Mouse (Mus musculus) MEL (cell line): ENCODE data around the gene Tln2. TPM values are rescaled to one million over a fixed set of nuclear protein-coding genes. Genes with fewer than 3 reads are reported as not detected.

Experiments used
- DNase-seq: peaks from one replicate; pipeline ENCODE4 v3.0.0; 2011; ENCODE audit warnings: low read depth, low spot score
- H3K27ac ChIP-seq: 2 replicates; pipeline ENCODE4 v1.5.1; 2012; ENCODE audit warnings: low read depth, mild to moderate bottlenecking, control low read depth, low read length, moderate library complexity; ENCODE audit not compliant: control insufficient read depth
- H3K27me3 ChIP-seq, 2 experiments: fragments of 150-350 bp in 1 of 2; sonication (generic) in 1 of 2; 2 replicates each; pipeline ENCODE4 v1.6.1; 2012; ENCODE audit warnings: low read length in 2 of 2, mild to moderate bottlenecking in 2 of 2, improper control_type of control experiment in 1 of 2, moderate library complexity in 1 of 2; ENCODE audit not compliant: insufficient read depth in 2 of 2, control insufficient read depth in 1 of 2
- H3K36me3 ChIP-seq, 2 experiments: 2 replicates each; pipeline ENCODE4 v1.6.1; 2012 to 2014; ENCODE audit warnings: low read length in 2 of 2, improper control_type of control experiment in 1 of 2, inconsistent platforms in 1 of 2, mild to moderate bottlenecking in 1 of 2; ENCODE audit not compliant: insufficient read depth in 2 of 2, control insufficient read depth in 1 of 2
- H3K4me1 ChIP-seq, 2 experiments: fragments of 150-350 bp in 1 of 2; sonication (generic) in 1 of 2; 2 replicates each; pipeline ENCODE4 v1.6.1; 2012; ENCODE audit warnings: low read length in 2 of 2, improper control_type of control experiment in 1 of 2, mild to moderate bottlenecking in 1 of 2; ENCODE audit not compliant: insufficient read depth in 2 of 2, control insufficient read depth in 1 of 2
- H3K4me3 ChIP-seq, 2 experiments: fragments of 150-350 bp in 1 of 2; sonication (generic) in 1 of 2; 2 replicates each; pipeline ENCODE4 v1.5.1; 2012; ENCODE audit warnings: low read depth in 2 of 2, low read length in 2 of 2, mild to moderate bottlenecking in 2 of 2, moderate library complexity in 2 of 2, control low read depth in 1 of 2, improper control_type of control experiment in 1 of 2; ENCODE audit not compliant: control insufficient read depth in 1 of 2, insufficient read depth in 1 of 2
- H3K79me2 ChIP-seq: 2 replicates; pipeline ENCODE4 v1.6.1; 2012; ENCODE audit warnings: mild to moderate bottlenecking, low read length, moderate library complexity; ENCODE audit not compliant: control insufficient read depth, poor library complexity, insufficient read depth
- H3K9ac ChIP-seq: 2 replicates; pipeline ENCODE4 v1.6.1; 2012; ENCODE audit warnings: low read depth, mild to moderate bottlenecking, control low read depth, low read length, moderate library complexity; ENCODE audit not compliant: control insufficient read depth, poor library complexity, severe bottlenecking
- H3K9me3 ChIP-seq: fragments of 150-350 bp; sonication (generic); replicated peaks from 2 replicates; pipeline ENCODE4 v1.6.1; 2012; ENCODE audit warnings: mild to moderate bottlenecking, low read length, improper control_type of control experiment, moderate library complexity; ENCODE audit not compliant: insufficient read depth
- BHLHE40 ChIP-seq: IDR thresholded peaks from 2 replicates; pipeline ENCODE4 v1.6.1; 2012; ENCODE audit warnings: low read depth, mild to moderate bottlenecking, inconsistent platforms, low read length, improper control_type of control experiment, borderline replicate concordance
- CHD1 ChIP-seq: IDR thresholded peaks from 2 replicates; pipeline ENCODE4 v1.6.1; 2012; ENCODE audit warnings: low read depth, mild to moderate bottlenecking, inconsistent platforms, low read length, improper control_type of control experiment
- CTCF ChIP-seq, 3 experiments: IDR thresholded peaks in 2 of 3; conservative IDR thresholded peaks in 1 of 3; 2 replicates each; pipeline ENCODE4 v1.5.1; 2011 to 2012; ENCODE audit warnings: low read length in 3 of 3, low read depth in 2 of 3, mild to moderate bottlenecking in 2 of 3, improper control_type of control experiment in 1 of 3, inconsistent platforms in 1 of 3, mixed read lengths in 1 of 3, moderate library complexity in 1 of 3; ENCODE audit not compliant: control insufficient read depth in 1 of 3, insufficient read depth in 1 of 3, poor library complexity in 1 of 3, severe bottlenecking in 1 of 3
- ELF1 ChIP-seq: IDR thresholded peaks from 2 replicates; pipeline ENCODE4 v1.6.1; 2014; ENCODE audit warnings: low read depth, mild to moderate bottlenecking, inconsistent platforms, low read length, improper control_type of control experiment, moderate library complexity
- GATA1 ChIP-seq: IDR thresholded peaks from 2 replicates; pipeline ENCODE4 v1.6.1; 2011; ENCODE audit warnings: low read depth, low read length, improper control_type of control experiment
- HCFC1 ChIP-seq: IDR thresholded peaks from 2 replicates; pipeline ENCODE4 v1.6.1; 2012; ENCODE audit warnings: low read depth, mild to moderate bottlenecking, inconsistent platforms, low read length, improper control_type of control experiment, moderate library complexity
- JUND ChIP-seq: IDR thresholded peaks from 2 replicates; pipeline ENCODE4 v1.6.1; 2011; ENCODE audit warnings: low read depth, mild to moderate bottlenecking, improper control_type of control experiment, low read length
- KAT2A ChIP-seq: conservative IDR thresholded peaks from 2 replicates; pipeline ENCODE4 v1.6.1; 2012; ENCODE audit warnings: low read depth, low read length, improper control_type of control experiment, inconsistent platforms
- MAX ChIP-seq: IDR thresholded peaks from 2 replicates; pipeline ENCODE4 v1.6.1; 2011; ENCODE audit warnings: low read length, improper control_type of control experiment
- MYC ChIP-seq: IDR thresholded peaks from 2 replicates; pipeline ENCODE4 v1.6.1; 2011; ENCODE audit warnings: low read depth, mild to moderate bottlenecking, low read length, improper control_type of control experiment, moderate library complexity
- NELFE ChIP-seq: IDR thresholded peaks from 2 replicates; pipeline ENCODE4 v1.6.1; 2011; ENCODE audit warnings: low read depth, low read length, improper control_type of control experiment
- NRF1 ChIP-seq: IDR thresholded peaks from 2 replicates; pipeline ENCODE4 v1.6.1; 2014; ENCODE audit warnings: low read depth, mild to moderate bottlenecking, inconsistent platforms, low read length, improper control_type of control experiment, moderate library complexity; ENCODE audit not compliant: poor library complexity, insufficient read depth, severe bottlenecking
- POLR2A ChIP-seq, 2 experiments: IDR thresholded peaks; 2 replicates each; pipeline ENCODE4 v1.6.1; 2011 to 2012; ENCODE audit warnings: low read length in 2 of 2, mild to moderate bottlenecking in 2 of 2, control low read depth in 1 of 2, improper control_type of control experiment in 1 of 2, low read depth in 1 of 2, moderate library complexity in 1 of 2; ENCODE audit not compliant: control insufficient read depth in 1 of 2, insufficient read depth in 1 of 2, poor library complexity in 1 of 2
- POLR2AphosphoS2 ChIP-seq: IDR thresholded peaks from 2 replicates; pipeline ENCODE4 v1.6.1; 2011; ENCODE audit warnings: low read length, improper control_type of control experiment
- POLR2AphosphoS5 ChIP-seq: IDR thresholded peaks from 2 replicates; pipeline ENCODE4 v1.6.1; 2012; ENCODE audit warnings: low read depth, borderline replicate concordance, mild to moderate bottlenecking, inconsistent platforms, low read length, moderate library complexity, mixed read lengths
- RAD21 ChIP-seq: IDR thresholded peaks from 2 replicates; pipeline ENCODE4 v1.6.1; 2011; ENCODE audit warnings: mild to moderate bottlenecking, low read depth, low read length, improper control_type of control experiment
- RCOR1 ChIP-seq: IDR thresholded peaks from 2 replicates; pipeline ENCODE4 v1.6.1; 2012; ENCODE audit warnings: low read depth, mild to moderate bottlenecking, inconsistent platforms, low read length, improper control_type of control experiment
- SIN3A ChIP-seq: IDR thresholded peaks from 2 replicates; pipeline ENCODE4 v1.6.1; 2012; ENCODE audit warnings: low read length, improper control_type of control experiment, inconsistent platforms
- SMC3 ChIP-seq: IDR thresholded peaks from 2 replicates; pipeline ENCODE4 v1.6.1; 2011; ENCODE audit warnings: low read depth, low read length, improper control_type of control experiment
- TAL1 ChIP-seq: IDR thresholded peaks from 2 replicates; pipeline ENCODE4 v1.6.1; 2012; ENCODE audit warnings: mild to moderate bottlenecking, inconsistent platforms, low read length, moderate library complexity, mixed read lengths
- TCF12 ChIP-seq: IDR thresholded peaks from 2 replicates; pipeline ENCODE4 v1.6.1; 2014; ENCODE audit warnings: low read depth, mild to moderate bottlenecking, inconsistent platforms, low read length, improper control_type of control experiment, moderate library complexity
- UBTF ChIP-seq: IDR thresholded peaks from 2 replicates; pipeline ENCODE4 v1.6.1; 2012; ENCODE audit warnings: low read depth, mild to moderate bottlenecking, inconsistent platforms, low read length, improper control_type of control experiment, moderate library complexity, borderline replicate concordance; ENCODE audit not compliant: insufficient read depth
- USF1 ChIP-seq: IDR thresholded peaks from 2 replicates; pipeline ENCODE4 v1.6.1; 2014; ENCODE audit warnings: low read depth, mild to moderate bottlenecking, inconsistent platforms, low read length, improper control_type of control experiment, moderate library complexity
- ZC3H11A ChIP-seq: IDR thresholded peaks from 2 replicates; pipeline ENCODE4 v1.6.1; 2012; ENCODE audit warnings: low read depth, mild to moderate bottlenecking, inconsistent platforms, low read length, improper control_type of control experiment
- ZMIZ1 ChIP-seq: IDR thresholded peaks from 2 replicates; pipeline ENCODE4 v1.6.1; 2012; ENCODE audit warnings: low read depth, mild to moderate bottlenecking, inconsistent platforms, low read length, improper control_type of control experiment, moderate library complexity
- ZNF384 ChIP-seq: IDR thresholded peaks from 2 replicates; pipeline ENCODE4 v1.6.1; 2012; ENCODE audit warnings: low read depth, mild to moderate bottlenecking, inconsistent platforms, low read length, improper control_type of control experiment
- polyA plus RNA-seq, 2 experiments: library from polyadenylated mRNA; stranded (reverse) in 1 of 2; unstranded in 1 of 2; fragments of >175 nt in 1 of 2; fragments of >200 nt in 1 of 2; gene quantifications; 2 replicates each; pipeline versions ENCODE4 v1.2.1 to v1.2.4; 2012; ENCODE audit warnings: low replicate concordance in 2 of 2, low read depth in 1 of 2; ENCODE audit not compliant: insufficient read length in 2 of 2, insufficient read depth in 1 of 2, missing spikeins in 1 of 2
- total RNA-seq: library from RNA; depleted of rRNA; stranded (reverse); fragments of 300-350 nt; gene quantifications from 2 replicates; pipeline ENCODE4 v1.2.3, GENCODE M21; 2012

Gene Tln2
- total and polyA plus RNA-seq, 3 experiments: not detected

DNA sequence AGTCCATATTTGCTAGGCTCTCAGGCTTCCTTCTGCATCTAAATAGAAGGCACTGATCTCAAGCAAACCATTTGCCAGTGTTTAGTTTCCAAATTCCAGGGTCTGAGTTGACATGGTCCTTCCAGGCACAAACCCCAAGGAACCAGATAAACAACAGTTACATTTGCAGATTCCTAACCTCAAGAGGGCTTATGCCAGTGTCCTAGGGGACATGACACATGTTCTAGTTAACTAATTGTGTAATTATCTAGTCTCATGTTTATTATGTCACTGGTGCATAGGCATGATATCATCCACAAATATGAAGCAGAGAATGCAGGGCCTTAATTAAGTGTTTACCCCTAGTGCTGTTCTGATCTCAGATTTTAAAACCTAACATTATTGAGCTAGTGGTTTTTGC is 45.4 kb upstream of the Tln2 start:
- Histone ChIP-seq H3K4me1 (no peaks in the 10 kb centered on the region), H3K9ac (no peak overlapping the region)
- TF ChIP-seq CTCF (IDR thresholded peaks at IDR 0.05 in 2 of 3, conservative IDR thresholded peaks at IDR 0.05 in 1 of 3; ENCODE audit: control insufficient read depth in 1 of 3, insufficient read depth in 1 of 3, low read depth in 2 of 3, low read length in 3 of 3, poor library complexity in 1 of 3, severe bottlenecking in 1 of 3) (no peak), POLR2AphosphoS5 (no peak), ZC3H11A (no peak), JUND (no peak), SMC3 (no peak), HCFC1 (no peak), GATA1 (no peak), MAX (no peak), POLR2AphosphoS2 (no peak), CHD1 (no peak), KAT2A (no peak), ZNF384 (no peak), USF1 (no peak), SIN3A (no peak), POLR2A (IDR thresholded peaks at IDR 0.05; ENCODE audit: control insufficient read depth in 1 of 2, insufficient read depth in 1 of 2, low read depth in 1 of 2, low read length in 2 of 2, poor library complexity in 1 of 2) (no peak), NELFE (no peak), TCF12 (no peak)
- TF ChIP-seq, all 39 proteins: peak for 0
- no peaks in the 10 kb centered on the region for H3K79me2 ChIP-seq
- H3K36me3 ChIP-seq: no peaks in the 10 kb centered on the region
- H3K27me3 ChIP-seq: no peaks in the 10 kb centered on the region
- no peaks in the 10 kb centered on the region for H3K9me3 ChIP-seq
- H3K4me3 ChIP-seq: no peak overlapping the region
- DNase-seq: no peak
- no peak overlapping the region for H3K27ac ChIP-seq

DNA sequence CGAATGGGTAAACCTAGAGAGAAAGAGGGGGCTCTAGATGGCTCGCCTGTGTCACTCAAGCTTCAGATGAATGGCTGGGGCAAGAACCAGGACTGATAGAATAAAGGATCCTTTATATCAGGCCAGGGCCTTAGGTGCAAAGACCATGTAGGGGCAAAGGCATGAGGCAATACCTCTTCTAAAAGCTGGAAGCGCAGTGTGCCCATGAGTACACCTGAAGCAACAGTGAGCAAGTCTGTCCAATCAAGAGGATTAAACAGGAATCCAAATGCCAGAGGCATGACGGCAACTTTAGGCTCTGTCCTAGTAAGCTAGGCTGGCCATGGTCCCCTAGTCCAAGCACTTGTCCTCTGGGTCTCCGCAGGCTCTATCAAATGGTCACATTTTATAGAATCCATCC is 42.8 kb upstream of the Tln2 start:
- Histone ChIP-seq H3K9ac (no peak overlapping the region), H3K79me2 (no peaks in the 10 kb centered on the region), H3K4me1 (no peaks in the 10 kb centered on the region), H3K4me3 (no peak overlapping the region), H3K36me3 (no peaks in the 10 kb centered on the region), H3K9me3 (no peaks in the 10 kb centered on the region), H3K27me3 (no peaks in the 10 kb centered on the region), H3K27ac (no peak overlapping the region)
- no peak for DNase-seq
- TF ChIP-seq KAT2A (no peak), USF1 (no peak), RCOR1 (no peak), TAL1 (no peak), UBTF (no peak), RAD21 (no peak), MYC (no peak), BHLHE40 (no peak), ZMIZ1 (no peak), ELF1 (no peak), NRF1 (no peak)
